Mouse (Mus musculus) liver, embryonic 14.5 days (tissue): ENCODE results near the gene Trim11.

Experiments
- CTCF ChIP-seq: IDR thresholded peaks from 2 replicates; pipeline ENCODE4 v1.5.1; 2016; ENCODE audit warnings: antibody characterized with exemption, low read depth, control low read depth
- EP300 ChIP-seq: IDR thresholded peaks from 2 replicates; pipeline ENCODE4 v1.6.1; 2016; ENCODE audit warnings: antibody characterized with exemption, low read depth

GRCm38 (mm10) chr11:58963543-58963942 is 14.3 kb upstream of the Trim11 start:
- no peak for TF ChIP-seq CTCF
- no peak for TF ChIP-seq EP300
